Mouse (Mus musculus) heart, embryonic 16.5 days (tissue): Measurements from ENCODE around the gene Slc2a13. TPM values are rescaled to one million over a fixed set of nuclear protein-coding genes. Genes with fewer than 3 reads are reported as not detected.

Source experiments
- ATAC-seq: fragments of 200-750 bp; cut with Nextera tagmentation; replicated peaks from 2 replicates; pipeline ENCODE4 v1.8.0; 2017; ENCODE audit warnings: moderate number of reproducible peaks; ENCODE audit not compliant: insufficient read depth, low FRiP score; ENCODE audit errors: extremely low read depth
- H3K27ac ChIP-seq: fragments of 300-500 bp; sonication (generic); 2 replicates; pipeline ENCODE4 v1.5.1; 2014; ENCODE audit warnings: mild to moderate bottlenecking, low read length, control low read depth, moderate library complexity
- H3K27me3 ChIP-seq: fragments of 300-500 bp; sonication (generic); 2 replicates; pipeline ENCODE4 v1.6.1; 2014; ENCODE audit warnings: low read length, mixed read lengths; ENCODE audit not compliant: control insufficient read depth, insufficient read depth
- H3K36me3 ChIP-seq: fragments of 300-500 bp; sonication (generic); 2 replicates; pipeline ENCODE4 v1.6.1; 2014; ENCODE audit not compliant: control insufficient read depth, insufficient read depth
- H3K4me1 ChIP-seq: fragments of 300-500 bp; sonication (generic); 2 replicates; pipeline ENCODE4 v1.6.1; 2014; ENCODE audit warnings: low read length, mixed read lengths; ENCODE audit not compliant: control insufficient read depth, insufficient read depth
- H3K4me2 ChIP-seq: fragments of 300-500 bp; sonication (generic); 2 replicates; pipeline ENCODE4 v1.6.1; 2014; ENCODE audit warnings: low read depth, mild to moderate bottlenecking, control low read depth, low read length
- H3K4me3 ChIP-seq: fragments of 300-500 bp; sonication (generic); 2 replicates; pipeline ENCODE4 v1.5.1; 2014; ENCODE audit warnings: mild to moderate bottlenecking, control low read depth, low read length
- H3K9ac ChIP-seq: fragments of 300-500 bp; sonication (generic); 2 replicates; pipeline ENCODE4 v1.6.1; 2014; ENCODE audit warnings: low read length, control low read depth
- H3K9me3 ChIP-seq: fragments of 300-500 bp; sonication (generic); replicated peaks from 2 replicates; pipeline ENCODE4 v1.6.1; 2016; ENCODE audit warnings: low read length; ENCODE audit not compliant: control insufficient read depth
- WGBS: fragments of 180-500 bp; shearing (Covaris S2); extraction: QIAGEN DNeasy Blood & Tissue Kit; methylation state at CpG from one replicate; pipeline ENCODE4 v1.1.7; 2014; 5-methylcytosine and 5-hydroxymethylcytosine counted together
- polyA plus RNA-seq: library from polyadenylated mRNA; unstranded; fragments of >200 nt; fragmentation: Nextera tagmentation; extraction: Ambion mirVana; gene quantifications from 2 replicates; pipeline ENCODE4 v1.2.1, GENCODE M21; 2015

Slc2a13 gene
- polyA plus RNA-seq, 1 experiment from 2014 or later: 1.1 TPM

DNA sequence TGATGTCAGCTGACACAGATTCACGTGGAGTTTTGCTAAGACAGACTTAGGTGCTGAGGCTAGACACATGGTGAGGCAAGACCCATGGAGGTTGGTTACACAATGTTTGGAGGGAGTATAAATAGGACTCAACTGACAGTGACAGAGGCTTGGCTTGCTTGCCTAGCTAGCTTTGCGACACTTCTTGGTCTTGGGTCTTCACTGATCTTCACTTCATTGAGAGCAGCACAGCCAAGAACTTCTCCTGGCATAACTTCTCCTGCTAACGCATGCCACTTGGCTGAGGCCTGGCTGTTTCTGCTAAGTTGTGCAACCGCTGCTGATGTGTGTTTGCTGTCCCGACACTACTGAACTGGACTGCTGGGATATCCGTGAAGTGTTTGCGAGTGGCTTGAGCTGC lies 290.2 kb downstream of the Slc2a13 start:
- Histone ChIP-seq H3K36me3 (no peaks in the 10 kb centered on the region), H3K9ac (no peak overlapping the region), H3K4me1 (no peaks in the 10 kb centered on the region), H3K27me3 (no peaks in the 10 kb centered on the region), H3K27ac (no peak overlapping the region), H3K9me3 (peaks cover 6% of the 10 kb centered on the region), H3K4me3 (no peak overlapping the region), H3K4me2 (no peak overlapping the region)
- no peak for ATAC-seq
- 79% methylated on average over 7 of the region's 7 CpGs for WGBS

DNA sequence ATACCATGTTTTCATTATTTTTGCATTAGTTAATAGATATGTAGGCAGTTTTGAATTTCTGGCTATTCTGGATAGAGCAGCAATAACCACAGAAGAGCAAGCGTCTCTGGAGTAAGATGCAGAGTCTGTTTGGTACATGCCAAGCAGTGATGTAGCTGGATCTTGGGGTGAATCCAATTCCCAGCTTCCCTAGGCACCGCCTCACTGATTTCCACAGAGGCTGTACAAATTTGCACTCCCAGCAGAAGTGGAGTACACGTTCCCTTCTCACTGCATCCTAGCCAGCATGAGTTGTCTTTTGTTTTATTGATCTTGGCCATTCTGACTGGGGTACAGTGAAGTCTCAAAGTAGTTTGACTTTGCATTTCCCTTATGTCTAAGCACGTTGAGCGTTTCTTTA lies 291.5 kb downstream of the Slc2a13 start:
- no peaks in the 10 kb centered on the region for H3K4me1 ChIP-seq
- H3K9me3 ChIP-seq: no peaks in the 10 kb centered on the region
- no peak for ATAC-seq
- H3K36me3 ChIP-seq: no peaks in the 10 kb centered on the region
- H3K27ac ChIP-seq: no peak overlapping the region
- no peaks in the 10 kb centered on the region for H3K27me3 ChIP-seq
- 81% methylated on average over 5 of the region's 5 CpGs for WGBS
- H3K9ac ChIP-seq: no peak overlapping the region
- H3K4me3 ChIP-seq: no peak overlapping the region
- H3K4me2 ChIP-seq: no peak overlapping the region

DNA sequence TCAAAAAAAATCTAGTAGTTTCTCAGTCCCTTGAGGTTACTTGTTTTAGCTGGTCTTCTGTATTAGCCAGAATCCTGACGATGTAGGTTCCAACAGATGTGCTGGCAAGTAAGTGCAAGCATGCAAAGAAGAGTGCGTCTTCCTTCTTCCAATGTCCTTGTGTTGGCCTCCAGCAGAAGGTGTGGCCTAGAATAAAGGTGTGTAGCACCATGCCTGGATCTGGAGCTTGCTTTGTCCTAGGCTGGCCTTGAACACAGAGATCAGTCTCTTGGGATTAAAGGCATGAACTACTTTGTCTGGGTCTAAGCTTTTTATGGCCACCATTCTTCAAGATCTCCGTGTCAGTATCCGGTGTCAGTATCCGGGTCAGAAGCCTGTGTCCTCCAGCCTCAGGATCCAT lies 293.5 kb downstream of the Slc2a13 start:
- no peaks in the 10 kb centered on the region for H3K9me3 ChIP-seq
- 90% methylated on average over 5 of the region's 5 CpGs for WGBS

DNA sequence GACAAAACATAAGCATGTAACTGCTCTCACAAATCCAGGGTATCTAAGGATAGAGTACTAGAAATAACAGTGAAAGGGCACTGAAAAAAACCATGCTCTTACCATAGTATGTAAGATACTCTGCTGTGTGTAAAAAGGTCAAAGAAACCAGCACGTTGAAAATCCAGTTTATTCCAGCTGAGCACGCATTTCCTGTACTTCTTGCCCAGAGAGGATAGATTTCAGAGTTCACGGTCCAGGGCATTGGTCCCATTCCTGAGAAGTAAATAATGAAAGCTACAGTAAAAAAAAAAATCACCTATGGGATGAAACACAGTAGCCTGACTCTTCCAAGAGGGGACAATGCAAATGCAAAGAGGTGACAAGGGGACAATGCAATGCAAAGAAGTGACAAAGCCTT lies 297.1 kb downstream of the Slc2a13 start:
- Histone ChIP-seq H3K4me1 (no peaks in the 10 kb centered on the region), H3K4me2 (no peak overlapping the region), H3K27ac (no peak overlapping the region), H3K36me3 (no peaks in the 10 kb centered on the region), H3K9ac (no peak overlapping the region), H3K9me3 (no peaks in the 10 kb centered on the region), H3K27me3 (no peaks in the 10 kb centered on the region), H3K4me3 (no peak overlapping the region)
- 58% methylated on average over 3 of the region's 3 CpGs for WGBS
- ATAC-seq: no peak

More for the DNA sequence above, 293.5 kb downstream of the Slc2a13 start:
- ATAC-seq: no peak
- no peak overlapping the region for H3K9ac ChIP-seq
- no peak overlapping the region for H3K4me3 ChIP-seq
- no peaks in the 10 kb centered on the region for H3K27me3 ChIP-seq
- no peaks in the 10 kb centered on the region for H3K36me3 ChIP-seq
- no peaks in the 10 kb centered on the region for H3K4me1 ChIP-seq
- H3K27ac ChIP-seq: no peak overlapping the region
- no peak overlapping the region for H3K4me2 ChIP-seq

DNA sequence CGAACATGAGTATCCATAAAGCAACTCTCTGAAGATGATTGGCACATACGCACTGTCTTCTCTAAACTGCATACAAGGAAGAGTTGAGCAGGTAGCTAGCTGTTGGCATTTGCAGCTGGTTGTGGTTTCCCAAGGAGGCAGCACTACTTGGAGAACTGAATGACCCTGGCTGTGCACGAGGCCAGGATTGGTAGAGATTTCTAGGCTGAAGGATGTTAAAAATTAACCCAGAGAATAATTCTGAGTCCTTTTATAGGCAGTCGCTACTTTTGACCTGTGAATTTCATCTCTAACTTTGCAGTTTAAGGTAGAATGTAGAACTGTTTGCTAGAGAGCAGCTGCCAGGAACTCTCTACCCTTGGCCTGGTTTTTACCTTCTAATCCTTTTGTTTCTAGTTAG lies 304.5 kb downstream of the Slc2a13 start:
- no peak for ATAC-seq
- Histone ChIP-seq H3K4me2 (no peak overlapping the region), H3K4me3 (no peak overlapping the region), H3K36me3 (no peaks in the 10 kb centered on the region), H3K4me1 (no peaks in the 10 kb centered on the region), H3K27me3 (no peaks in the 10 kb centered on the region), H3K9ac (no peak overlapping the region), H3K27ac (no peak overlapping the region), H3K9me3 (no peaks in the 10 kb centered on the region)
- 70% methylated on average over 4 of the region's 4 CpGs for WGBS

DNA sequence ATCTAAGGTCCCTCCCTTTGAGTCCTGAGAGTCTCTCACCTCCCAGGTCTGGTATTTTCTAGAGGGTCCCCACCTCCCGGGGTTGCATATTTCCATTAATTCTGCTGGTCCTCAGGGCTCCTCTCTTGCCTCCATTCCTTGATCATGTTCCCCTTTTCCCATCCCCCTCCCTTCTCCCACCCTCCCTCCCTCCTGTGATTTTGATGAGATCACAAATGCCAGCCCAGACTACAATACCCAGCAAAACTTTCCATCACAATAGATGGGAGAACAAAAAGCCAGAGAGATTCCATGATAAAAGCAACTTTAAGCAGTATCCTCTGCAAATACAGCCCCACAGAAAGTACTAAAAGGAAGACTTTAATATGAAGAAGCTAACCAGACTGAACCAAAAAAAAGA lies 309.1 kb downstream of the Slc2a13 start:
- Histone ChIP-seq H3K4me1 (no peaks in the 10 kb centered on the region), H3K4me2 (no peak overlapping the region), H3K4me3 (no peak overlapping the region), H3K9me3 (no peaks in the 10 kb centered on the region), H3K36me3 (no peaks in the 10 kb centered on the region), H3K9ac (no peak overlapping the region), H3K27me3 (no peaks in the 10 kb centered on the region), H3K27ac (no peak overlapping the region)
- no peak for ATAC-seq
- WGBS: 89% methylated on average over 1 of the region's 1 CpGs

DNA sequence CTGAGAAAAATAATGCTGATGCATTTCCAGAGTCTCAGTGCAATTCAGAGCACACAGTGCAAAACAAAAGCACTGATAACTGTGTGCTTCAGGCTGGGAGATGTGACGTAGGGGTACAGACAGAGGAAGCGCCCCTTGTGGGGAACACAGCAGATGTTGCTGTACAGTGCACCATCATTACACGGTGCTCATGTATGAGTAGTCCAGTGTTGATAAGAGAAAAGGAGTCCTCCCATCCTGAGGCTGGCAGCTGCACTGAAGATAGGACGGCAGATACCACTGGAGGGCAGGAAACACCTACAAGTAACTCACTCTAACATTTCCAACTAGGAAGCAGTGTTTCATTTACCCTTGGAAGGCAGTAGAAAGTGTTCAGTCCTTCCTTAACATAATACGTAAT lies 312.5 kb downstream of the Slc2a13 start:
- no peak overlapping the region for H3K27ac ChIP-seq
- 55% methylated on average over 5 of the region's 5 CpGs for WGBS
- H3K4me3 ChIP-seq: no peak overlapping the region
- H3K9ac ChIP-seq: no peak overlapping the region
- H3K4me2 ChIP-seq: no peak overlapping the region
- no peak for ATAC-seq
- no peaks in the 10 kb centered on the region for H3K27me3 ChIP-seq
- H3K9me3 ChIP-seq: no peaks in the 10 kb centered on the region
- no peaks in the 10 kb centered on the region for H3K4me1 ChIP-seq
- H3K36me3 ChIP-seq: no peaks in the 10 kb centered on the region

DNA sequence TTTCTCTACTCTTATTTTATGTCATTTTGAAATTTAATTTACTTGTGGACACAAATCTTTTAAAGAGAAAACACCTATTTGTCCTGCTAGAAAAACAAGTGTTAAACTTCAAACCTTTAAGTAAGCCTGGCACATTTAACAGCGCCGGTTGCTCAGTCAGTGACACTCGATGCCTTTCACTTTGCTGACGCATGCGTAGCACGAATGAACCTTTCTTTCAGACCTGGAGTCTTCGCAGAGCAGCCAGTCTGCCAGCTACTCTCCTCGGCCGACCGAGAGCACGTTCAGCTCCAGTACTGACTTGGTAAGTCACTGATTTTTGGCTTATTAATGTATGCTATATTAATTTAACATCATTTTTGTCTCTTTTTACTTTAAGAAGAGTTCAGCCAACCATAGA lies 315.9 kb downstream of the Slc2a13 start:
- Histone ChIP-seq H3K9me3 (no peaks in the 10 kb centered on the region), H3K4me1 (no peaks in the 10 kb centered on the region), H3K36me3 (no peaks in the 10 kb centered on the region), H3K4me3 (no peak overlapping the region), H3K27ac (no peak overlapping the region), H3K9ac (no peak overlapping the region), H3K27me3 (no peaks in the 10 kb centered on the region), H3K4me2 (no peak overlapping the region)
- no peak for ATAC-seq
- WGBS: 72% methylated on average over 11 of the region's 11 CpGs

DNA sequence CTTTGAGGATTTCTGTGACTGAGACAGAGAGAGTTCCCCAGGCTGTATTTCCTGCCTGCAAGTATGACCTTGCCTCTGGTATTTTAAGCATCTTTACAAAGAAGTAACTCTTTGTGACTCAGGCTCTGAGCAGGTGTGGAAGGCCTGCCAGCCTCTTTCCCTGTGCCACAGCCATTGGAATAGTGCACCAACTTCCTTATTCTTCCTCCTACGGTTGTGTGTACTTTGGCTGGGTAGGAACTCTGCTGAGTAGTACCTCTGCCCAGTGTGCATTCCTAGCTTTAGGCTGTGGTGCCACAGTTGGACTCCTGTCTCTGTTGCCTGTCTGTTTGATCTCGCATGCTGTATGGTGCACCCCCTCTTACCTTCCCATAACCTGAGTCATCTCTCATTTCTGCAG lies 317.8 kb downstream of the Slc2a13 start:
- no peak overlapping the region for H3K27ac ChIP-seq
- no peaks in the 10 kb centered on the region for H3K27me3 ChIP-seq
- H3K9ac ChIP-seq: no peak overlapping the region
- H3K4me1 ChIP-seq: no peaks in the 10 kb centered on the region
- 76% methylated on average over 2 of the region's 2 CpGs for whole genome bisulfite sequencing
- no peaks in the 10 kb centered on the region for H3K9me3 ChIP-seq
- no peak for ATAC-seq
- H3K4me2 ChIP-seq: no peak overlapping the region
- H3K4me3 ChIP-seq: no peak overlapping the region
- no peaks in the 10 kb centered on the region for H3K36me3 ChIP-seq

DNA sequence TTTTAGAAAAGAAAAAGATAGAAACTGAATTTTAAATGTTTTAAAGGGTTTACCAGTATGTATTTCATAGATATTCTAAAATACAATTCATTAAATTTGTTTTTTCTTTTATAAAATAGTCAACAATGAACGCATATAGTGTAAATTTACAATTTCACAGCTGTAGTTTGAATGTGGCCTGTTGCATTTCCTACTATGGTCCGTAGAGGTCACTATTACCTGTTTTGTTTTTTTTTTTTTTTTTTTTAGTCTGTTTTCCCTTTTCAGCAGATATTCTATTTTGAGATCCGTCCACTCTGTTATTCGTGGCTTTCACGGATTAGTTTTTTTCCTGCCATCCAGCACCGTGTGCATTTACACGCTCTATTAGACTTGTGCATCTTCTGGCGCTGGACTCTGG lies 320.1 kb downstream of the Slc2a13 start:
- Histone ChIP-seq H3K36me3 (no peaks in the 10 kb centered on the region), H3K27me3 (no peaks in the 10 kb centered on the region), H3K9ac (no peak overlapping the region), H3K4me1 (no peaks in the 10 kb centered on the region), H3K4me3 (no peak overlapping the region), H3K27ac (no peak overlapping the region), H3K9me3 (no peaks in the 10 kb centered on the region), H3K4me2 (no peak overlapping the region)
- no peak for ATAC-seq
- 39% methylated on average over 8 of the region's 8 CpGs for WGBS
